Mouse (Mus musculus): Measurements from ENCODE around the gene Trpc3. TPM values are rescaled to one million over a fixed set of nuclear protein-coding genes. Genes with fewer than 3 reads are reported as not detected.
"Not testable (repeated sequence)": the region's sequence is repeated elsewhere in the genome, so short reads cannot be mapped to it uniquely, and the experiment has no call there.

Trpc3 gene
- total and polyA plus RNA-seq, 2 experiments, result 0.27 to 0.46 TPM

GRCm38 (mm10) chr3:36690292-36690650 lies 304 bp upstream of the Trpc3 start:
- TF ChIP-seq POLR2A (IDR thresholded peaks at IDR 0.05; ENCODE audit: extremely low read depth, insufficient read depth, low read length) (no peak), CTCF (IDR thresholded peaks at IDR 0.05; ENCODE audit: low read depth, low read length) (no peak)
- H3K9ac ChIP-seq (ENCODE audit: low read depth, low read length), result no peak overlapping the region
- no peak overlapping the region for H3K27ac ChIP-seq (replicated peaks; ENCODE audit: insufficient read depth, low read depth, low read length)
- no peaks in the 10 kb centered on the region for H3K36me3 ChIP-seq (ENCODE audit: control insufficient read depth, insufficient read depth, low read length)
- peaks cover 10% of the 10 kb centered on the region for H3K27me3 ChIP-seq (ENCODE audit: control insufficient read depth, insufficient read depth, low read length)
- no peaks in the 10 kb centered on the region for H3K79me2 ChIP-seq (ENCODE audit: control insufficient read depth, insufficient read depth, low read length)
- H3K4me1 ChIP-seq (ENCODE audit: control insufficient read depth, insufficient read depth, low read length), result no peaks in the 10 kb centered on the region
- WGBS, result 23% methylated on average over 7 of the region's 7 CpGs
- no peak for DNase-seq (ENCODE audit: extremely low read depth, low read depth, low spot score)
- H3K4me3 ChIP-seq (ENCODE audit: insufficient read depth, low read depth, low read length), result peak overlapping the region; percentile 55

- Histone ChIP-seq H3K9ac (ENCODE audit: low read depth, low read length) (no peak overlapping the region), H3K27me3 (ENCODE audit: control insufficient read depth, insufficient read depth, low read length) (peaks cover 10% of the 10 kb centered on the region), H3K36me3 (ENCODE audit: control insufficient read depth, insufficient read depth, low read length) (no peaks in the 10 kb centered on the region), H3K27ac (replicated peaks; ENCODE audit: insufficient read depth, low read depth, low read length) (no peak overlapping the region), H3K4me3 (ENCODE audit: insufficient read depth, low read depth, low read length) (peak overlapping the region; percentile 55), H3K4me1 (ENCODE audit: control insufficient read depth, insufficient read depth, low read length) (no peaks in the 10 kb centered on the region), H3K79me2 (ENCODE audit: control insufficient read depth, insufficient read depth, low read length) (no peaks in the 10 kb centered on the region)
- DNase-seq (ENCODE audit: extremely low read depth, low read depth, low spot score), result no peak
- no peak for TF ChIP-seq POLR2A (IDR thresholded peaks at IDR 0.05; ENCODE audit: extremely low read depth, insufficient read depth, low read length)
- peak; percentile 71 for TF ChIP-seq CTCF (IDR thresholded peaks at IDR 0.05; ENCODE audit: low read depth, low read length)
- 7% methylated on average over 21 of the region's 21 CpGs for WGBS
These were observed 1.1 kb downstream of the Trpc3 start for GRCm38 (mm10) chr3:36688874-36689273.

- Histone ChIP-seq H3K27ac (replicated peaks; ENCODE audit: insufficient read depth, low read depth, low read length) (no peak overlapping the region), H3K79me2 (ENCODE audit: control insufficient read depth, insufficient read depth, low read length) (no peaks in the 10 kb centered on the region), H3K9ac (ENCODE audit: low read depth, low read length) (no peak overlapping the region), H3K36me3 (ENCODE audit: control insufficient read depth, insufficient read depth, low read length) (no peaks in the 10 kb centered on the region), H3K27me3 (ENCODE audit: control insufficient read depth, insufficient read depth, low read length) (no peaks in the 10 kb centered on the region), H3K4me3 (ENCODE audit: insufficient read depth, low read depth, low read length) (no peak overlapping the region), H3K4me1 (ENCODE audit: control insufficient read depth, insufficient read depth, low read length) (no peaks in the 10 kb centered on the region)
- 88% methylated on average over 1 of the region's 1 CpGs for WGBS
- no peak for DNase-seq (ENCODE audit: extremely low read depth, low read depth, low spot score)
- TF ChIP-seq POLR2A (IDR thresholded peaks at IDR 0.05; ENCODE audit: extremely low read depth, insufficient read depth, low read length) (no peak), CTCF (IDR thresholded peaks at IDR 0.05; ENCODE audit: low read depth, low read length) (no peak)
These were observed 14.1 kb downstream of the Trpc3 start for GRCm38 (mm10) chr3:36675822-36676221.

- H3K36me3 ChIP-seq (ENCODE audit: control insufficient read depth, insufficient read depth, low read length), result no peaks in the 10 kb centered on the region
- no peak overlapping the region for H3K4me3 ChIP-seq (ENCODE audit: insufficient read depth, low read depth, low read length)
- 83% methylated on average over 6 of the region's 6 CpGs for WGBS
- no peaks in the 10 kb centered on the region for H3K79me2 ChIP-seq (ENCODE audit: control insufficient read depth, insufficient read depth, low read length)
- no peaks in the 10 kb centered on the region for H3K27me3 ChIP-seq (ENCODE audit: control insufficient read depth, insufficient read depth, low read length)
- no peak overlapping the region for H3K9ac ChIP-seq (ENCODE audit: low read depth, low read length)
- TF ChIP-seq POLR2A (IDR thresholded peaks at IDR 0.05; ENCODE audit: extremely low read depth, insufficient read depth, low read length) (no peak), CTCF (IDR thresholded peaks at IDR 0.05; ENCODE audit: low read depth, low read length) (no peak)
- H3K27ac ChIP-seq (replicated peaks; ENCODE audit: insufficient read depth, low read depth, low read length), result no peak overlapping the region
- DNase-seq (ENCODE audit: extremely low read depth, low read depth, low spot score), result no peak
- H3K4me1 ChIP-seq (ENCODE audit: control insufficient read depth, insufficient read depth, low read length), result no peaks in the 10 kb centered on the region
These were observed 22.2 kb downstream of the Trpc3 start for GRCm38 (mm10) chr3:36667814-36668213.

- not testable (repeated sequence) for H3K27ac ChIP-seq (replicated peaks; ENCODE audit: insufficient read depth, low read depth, low read length); H3K4me1 ChIP-seq (ENCODE audit: control insufficient read depth, insufficient read depth, low read length); H3K9ac ChIP-seq (ENCODE audit: low read depth, low read length); H3K36me3 ChIP-seq (ENCODE audit: control insufficient read depth, insufficient read depth, low read length); H3K4me3 ChIP-seq (ENCODE audit: insufficient read depth, low read depth, low read length); DNase-seq (ENCODE audit: extremely low read depth, low read depth, low spot score); H3K27me3 ChIP-seq (ENCODE audit: control insufficient read depth, insufficient read depth, low read length); H3K79me2 ChIP-seq (ENCODE audit: control insufficient read depth, insufficient read depth, low read length)
These were observed 44.8 kb downstream of the Trpc3 start for GRCm38 (mm10) chr3:36645245-36645559.

GRCm38 (mm10) chr3:36644554-36645244 lies 45.3 kb downstream of the Trpc3 start:
- no peak overlapping the region for H3K27ac ChIP-seq (replicated peaks; ENCODE audit: insufficient read depth, low read depth, low read length)
- no peaks in the 10 kb centered on the region for H3K79me2 ChIP-seq (ENCODE audit: control insufficient read depth, insufficient read depth, low read length)
- H3K4me3 ChIP-seq (ENCODE audit: insufficient read depth, low read depth, low read length), result no peak overlapping the region
- no peaks in the 10 kb centered on the region for H3K4me1 ChIP-seq (ENCODE audit: control insufficient read depth, insufficient read depth, low read length)
- H3K9ac ChIP-seq (ENCODE audit: low read depth, low read length), result no peak overlapping the region
- H3K36me3 ChIP-seq (ENCODE audit: control insufficient read depth, insufficient read depth, low read length), result no peaks in the 10 kb centered on the region
- no peaks in the 10 kb centered on the region for H3K27me3 ChIP-seq (ENCODE audit: control insufficient read depth, insufficient read depth, low read length)
- WGBS, result 46% methylated on average over 3 of the region's 3 CpGs
- DNase-seq (ENCODE audit: extremely low read depth, low read depth, low spot score), result no peak
- TF ChIP-seq CTCF (IDR thresholded peaks at IDR 0.05; ENCODE audit: low read depth, low read length), result no peak

Measured in liver, adult 2 months (tissue).